In the genomic region with DNA sequence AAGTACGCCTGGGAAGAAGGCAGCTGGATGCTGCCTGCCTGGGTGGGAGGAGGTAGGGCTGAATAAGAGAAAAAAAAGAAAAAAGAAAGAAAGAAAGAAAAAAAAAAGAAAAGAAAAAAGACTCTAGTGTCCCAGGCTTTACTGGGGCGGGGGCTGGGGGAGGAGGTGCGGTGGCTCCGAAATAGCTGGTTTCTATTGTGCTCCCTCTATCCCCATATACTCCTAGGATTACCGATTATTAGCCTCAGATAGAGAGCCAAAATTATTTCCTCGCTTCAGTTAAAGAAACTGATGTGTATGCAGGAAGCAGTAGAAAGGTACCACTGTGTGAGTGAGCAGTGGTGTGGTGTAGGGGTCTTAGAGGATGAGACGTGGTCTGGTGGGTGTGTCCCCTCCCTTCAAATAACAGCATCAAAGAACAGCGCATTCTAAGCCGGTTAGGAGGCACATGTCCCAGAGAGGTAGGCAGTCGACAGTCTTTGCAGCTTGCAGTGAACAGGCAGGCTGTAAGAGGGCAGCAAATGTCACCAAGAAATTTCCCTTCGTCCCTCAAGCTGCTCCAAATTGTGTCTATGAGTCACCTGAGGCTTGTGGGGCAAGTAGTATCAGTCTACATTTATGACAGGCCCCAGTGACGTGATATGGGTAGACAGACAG, we compare ENCODE assay signal across 9 mouse cellular contexts. TPM values are rescaled to one million over a fixed set of nuclear protein-coding genes. Genes with fewer than 3 reads are reported as not detected.
A peak's percentile ranks its signal among the peaks of the same experiment; 100 is the strongest.
DNase-seq lines count a peak whose midpoint lies in the region; ATAC-seq lines count a peak whose summit lies in the region.
"Had no signal": no experiment of that assay in that cellular context is flagged by ENCODE, and none has a peak within 500 bp of the region (broad histone marks: within the 10 kb centered on the region; RNA-seq: fewer than 3 reads in every experiment).

No protein-coding gene starts in this region.

- H3K9me3 ChIP-seq in heart, embryonic 16.5 days (replicated peaks; ENCODE audit: control insufficient read depth, low read length): no peaks in the 10 kb centered on the region
- H3K9me3 ChIP-seq in hindbrain, embryonic 12.5 days (replicated peaks): no peaks in the 10 kb centered on the region
- H3K9me3 ChIP-seq in midbrain, embryonic 16.5 days (replicated peaks; ENCODE audit: control insufficient read depth, low read length, poor library complexity, severe bottlenecking): no peaks in the 10 kb centered on the region

- no peak for DNase-seq in heart, postnatal 36 days
- peak; percentile 18 for DNase-seq in c-Kit-positive CD71-negative TER-119-negative erythroid progenitor cells, embryonic 14.5 days (ENCODE audit: low read depth)
- no peak for DNase-seq in right cerebral cortex, adult 18-20 months
- DNase-seq in left cerebral cortex, postnatal 25 days (ENCODE audit: low spot score in 2 of 2): no peak

- peaks cover 6% of the 10 kb centered on the region; the same call in 1 of the 2 replicates for H3K27me3 ChIP-seq in heart, embryonic 16.5 days (ENCODE audit: control insufficient read depth, insufficient read depth, low read length)
- peaks cover 4% of the 10 kb centered on the region; the same call in 1 of the 2 replicates for H3K27me3 ChIP-seq in hindbrain, embryonic 12.5 days
- no peaks in the 10 kb centered on the region for H3K27me3 ChIP-seq in midbrain, embryonic 16.5 days (ENCODE audit: control insufficient read depth, insufficient read depth, low read depth, low read length)

- peak overlapping the region; percentile 97 for H3K4me2 ChIP-seq in heart, embryonic 16.5 days (ENCODE audit: low read depth, low read length)
- peak overlapping the region; percentile 83 for H3K4me2 ChIP-seq in hindbrain, embryonic 12.5 days (replicated peaks)
- peak overlapping the region; percentile 68 for H3K4me2 ChIP-seq in midbrain, embryonic 16.5 days (ENCODE audit: low read length)

- intact Hi-C loops in heart, postnatal 36 days (cut with DNase I): loop anchor here (1.0 kb wide), 1 partner anchor 13 kb away; no protein-coding TSS in a partner anchor
- intact Hi-C loops in left cerebral cortex, postnatal 25 days (cut with DNase I): loop anchor here (2.0 kb wide), 3 partner anchors 35 to 61 kb away; partner anchors contain the start of genes Cfap97d1 and Mpp2

- 6% methylated on average over 12 of the region's 12 CpGs for WGBS in heart, embryonic 16.5 days
- 5% methylated on average over 12 of the region's 12 CpGs for WGBS in hindbrain, embryonic 12.5 days
- 3% methylated on average over 12 of the region's 12 CpGs for WGBS in midbrain, embryonic 16.5 days

- peak overlapping the region; percentile 61 for H3K4me3 ChIP-seq in heart, embryonic 16.5 days (ENCODE audit: low read length)
- peak overlapping the region; percentile 68 for H3K4me3 ChIP-seq in hindbrain, embryonic 12.5 days
- peak overlapping the region; percentile 66 for H3K4me3 ChIP-seq in midbrain, embryonic 16.5 days (ENCODE audit: low read depth, low read length)

- H3K36me3 ChIP-seq in heart, embryonic 16.5 days (ENCODE audit: control insufficient read depth, insufficient read depth): no peaks in the 10 kb centered on the region
- H3K36me3 ChIP-seq in hindbrain, embryonic 12.5 days: 0 out of 2 replicates have a peak, but pooled peaks cover 2% of the 10 kb centered on the region
- H3K36me3 ChIP-seq in midbrain, embryonic 16.5 days (ENCODE audit: control insufficient read depth, insufficient read depth, low read length): no peaks in the 10 kb centered on the region; the same call in 1 of the 2 replicates

- H3K4me1 ChIP-seq in heart, embryonic 16.5 days (ENCODE audit: control insufficient read depth, insufficient read depth, low read length): peaks cover 6% of the 10 kb centered on the region; the same call in 1 of the 2 replicates
- H3K4me1 ChIP-seq in hindbrain, embryonic 12.5 days: peaks cover 36% of the 10 kb centered on the region
- peaks cover 25% of the 10 kb centered on the region for H3K4me1 ChIP-seq in midbrain, embryonic 16.5 days (ENCODE audit: control insufficient read depth, insufficient read depth, low read length)

- peak overlapping the region; percentile 13; the same call in 1 of the 2 replicates for H3K9ac ChIP-seq in heart, embryonic 16.5 days (ENCODE audit: low read length)
- H3K9ac ChIP-seq in hindbrain, embryonic 12.5 days: peak overlapping the region; percentile 83
- H3K9ac ChIP-seq in midbrain, embryonic 16.5 days (ENCODE audit: low read depth, low read length): peak overlapping the region; percentile 83

- no peak overlapping the region for H3K27ac ChIP-seq in heart, embryonic 16.5 days (ENCODE audit: low read length)
- H3K27ac ChIP-seq in hindbrain, embryonic 12.5 days: peak overlapping the region; percentile 90
- H3K27ac ChIP-seq in midbrain, embryonic 16.5 days (ENCODE audit: low read length): peak overlapping the region; percentile 86

- ATAC-seq in heart, embryonic 16.5 days (replicated peaks; ENCODE audit: extremely low read depth, insufficient read depth, low FRiP score): no peak
- peak; percentile 28 for ATAC-seq in hindbrain, embryonic 12.5 days (ENCODE audit: low FRiP score)
- peak; percentile 62 for ATAC-seq in midbrain, embryonic 16.5 days
- ATAC-seq in inflammation-experienced regulatory T-cells, adult 6 months: no peak

RNA-seq across cellular contexts. Expression of gene Mpp3, which starts 0.8 kb away (rescaled TPM):
- polyA plus RNA-seq in heart, embryonic 16.5 days (2015; fragmentation: Nextera tagmentation; extraction: Ambion mirVana): 4.2 and 4.9 TPM in 2 replicates
- 1 to 10 TPM; 1.7 to 1.9 TPM for total RNA-seq in heart, postnatal 36 days (2021)
- 35.6 and 36.2 TPM in 2 replicates for polyA plus RNA-seq in hindbrain, embryonic 12.5 days (2016; fragmentation: Nextera tagmentation; extraction: Ambion mirVana)
- 57.4 and 64.6 TPM in 2 replicates for polyA plus RNA-seq in midbrain, embryonic 16.5 days (2015; fragmentation: Nextera tagmentation; extraction: Ambion mirVana)
- polyA plus RNA-seq in inflammation-experienced regulatory T-cells, adult 6 months (2017; shearing (Covaris generic)): under 1 TPM in 1 of 3 experiments, not detected in 2; 0.25 TPM
- 10 to 100 TPM; 71.2 to 72.9 TPM for total RNA-seq in left cerebral cortex, postnatal 25 days (2021)
- total RNA-seq: neutrophil, adult 5-6 weeks had no signal

RNA-seq across cellular contexts. Expression of gene Cd300lg, which starts 13.8 kb away (rescaled TPM):
- polyA plus RNA-seq in heart, embryonic 16.5 days (2015; fragmentation: Nextera tagmentation; extraction: Ambion mirVana): 11.6 TPM in 2 replicates
- 10 to 100 TPM; 68.3 to 69.5 TPM for total RNA-seq in heart, postnatal 36 days (2021)
- polyA plus RNA-seq in hindbrain, embryonic 12.5 days (2016; fragmentation: Nextera tagmentation; extraction: Ambion mirVana): 0.12 and 0.43 TPM in 2 replicates
- 0.23 and 0.46 TPM in 2 replicates for polyA plus RNA-seq in midbrain, embryonic 16.5 days (2015; fragmentation: Nextera tagmentation; extraction: Ambion mirVana)
- polyA plus RNA-seq in inflammation-experienced regulatory T-cells, adult 6 months (2017; shearing (Covaris generic)): under 1 TPM in 1 of 3 experiments, not detected in 2; 0.14 TPM
- not detected for total RNA-seq in left cerebral cortex, postnatal 25 days (2021)

RNA-seq across cellular contexts. Expression of gene Dusp3, which starts 40.7 kb away (rescaled TPM):
- polyA plus RNA-seq in heart, embryonic 16.5 days (2015; fragmentation: Nextera tagmentation; extraction: Ambion mirVana): 57.3 and 58.8 TPM in 2 replicates
- total RNA-seq in heart, postnatal 36 days (2021): 100 to 1,000 TPM; 113 to 123 TPM
- polyA plus RNA-seq in hindbrain, embryonic 12.5 days (2016; fragmentation: Nextera tagmentation; extraction: Ambion mirVana): 11.4 and 12.9 TPM in 2 replicates
- polyA plus RNA-seq in midbrain, embryonic 16.5 days (2015; fragmentation: Nextera tagmentation; extraction: Ambion mirVana): 25.6 and 29.7 TPM in 2 replicates
- polyA plus RNA-seq in inflammation-experienced regulatory T-cells, adult 6 months (2017; shearing (Covaris generic)): 1 to 10 TPM; 1.1 to 4.3 (median 1.3) TPM
- total RNA-seq in left cerebral cortex, postnatal 25 days (2021): 100 to 1,000 TPM; 217 to 237 TPM

RNA-seq across cellular contexts. Expression of gene Cfap97d1, which starts 43.4 kb away (rescaled TPM):
- not detected in 2 replicates for polyA plus RNA-seq in heart, embryonic 16.5 days (2015; fragmentation: Nextera tagmentation; extraction: Ambion mirVana)
- not detected for total RNA-seq in heart, postnatal 36 days (2021)
- not detected in 2 replicates for polyA plus RNA-seq in hindbrain, embryonic 12.5 days (2016; fragmentation: Nextera tagmentation; extraction: Ambion mirVana)
- polyA plus RNA-seq in midbrain, embryonic 16.5 days (2015; fragmentation: Nextera tagmentation; extraction: Ambion mirVana): not detected in 2 replicates
- polyA plus RNA-seq in inflammation-experienced regulatory T-cells, adult 6 months (2017; shearing (Covaris generic)): not detected
- not detected for total RNA-seq in left cerebral cortex, postnatal 25 days (2021)
- total RNA-seq: neutrophil, adult 5-6 weeks had no signal

Comparison
In these comparisons a context has a peak if more than half of its experiments do, and no peak if none do; other contexts are left out.
1. ATAC-seq: peak in hindbrain, embryonic 12.5 days (single experiment) and midbrain, embryonic 16.5 days (single experiment); none in heart, embryonic 16.5 days (single experiment) and inflammation-experienced regulatory T-cells, adult 6 months (single experiment).
2. H3K9ac ChIP-seq: peak in every context shown above with its lines; median percentile 83 in hindbrain, embryonic 12.5 days; 83 in midbrain, embryonic 16.5 days; 13 in heart, embryonic 16.5 days.
3. Peak in every context shown above with its lines, with median percentiles within 50 percentile points of each other: H3K4me2 ChIP-seq and H3K4me3 ChIP-seq.